Mouse (Mus musculus): ENCODE data around the gene Tbx20. TPM values are rescaled to one million over a fixed set of nuclear protein-coding genes. Genes with fewer than 3 reads are reported as not detected.

The Tbx20 gene
- polyA plus RNA-seq (2014; fragmentation: Nextera tagmentation; extraction: Ambion mirVana), result 0.74 and 1.8 TPM in 2 replicates

DNA sequence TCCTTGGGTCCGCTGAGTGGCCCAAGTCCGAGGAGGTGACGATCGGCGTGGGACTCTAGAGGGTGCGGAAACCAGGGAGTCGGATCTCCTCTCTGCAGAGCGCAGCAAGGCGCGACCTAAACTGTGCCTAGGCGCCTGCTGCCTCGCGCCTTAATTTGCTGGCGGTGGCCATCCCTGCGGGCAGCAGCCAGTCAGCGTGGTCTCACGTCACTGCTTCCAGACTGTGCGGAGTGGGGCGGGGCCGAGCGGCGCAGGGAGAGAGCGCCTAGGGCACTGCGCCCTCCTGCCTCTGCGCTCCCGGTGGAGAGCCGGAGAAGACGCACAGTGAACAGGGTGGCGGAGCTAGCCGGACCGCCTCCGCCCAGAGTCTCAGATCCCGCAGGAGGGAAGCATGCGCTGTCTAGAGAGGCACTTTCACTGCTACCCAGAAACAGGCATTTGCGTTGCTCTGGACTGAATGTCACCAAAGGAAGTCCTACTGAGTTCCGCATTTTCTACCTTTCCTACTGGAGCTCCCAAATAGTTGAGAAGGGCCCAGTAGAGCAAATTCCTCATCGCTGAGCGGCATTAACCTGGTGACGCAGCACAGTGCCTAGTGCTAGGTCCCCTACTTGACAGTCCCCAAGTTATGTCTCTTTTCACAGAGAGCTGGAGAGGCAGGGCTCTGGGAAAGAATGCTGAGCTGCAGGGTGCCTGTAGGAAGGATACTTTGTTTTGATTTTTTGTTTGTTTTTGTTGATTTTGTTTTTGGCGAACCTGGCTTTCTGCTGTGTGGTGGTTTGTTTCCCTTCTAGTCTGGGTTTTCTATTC is at the start of gene Tbx20:
Gene Tbx20 (minus strand): TSS at position 144 of the 810 bp plus-strand sequence.
- Histone ChIP-seq H3K9me3 (ENCODE audit: control insufficient read depth, low read length) (no peaks in the 10 kb centered on the region), H3K4me2 (replicated peaks) (peak within 1 kb of the TSS; percentile 43), H3K27ac (no peak within 1 kb of the TSS), H3K9ac (no peak within 1 kb of the TSS), H3K27me3 (ENCODE audit: control insufficient read depth, insufficient read depth, low read length) (peaks cover 99% of the 10 kb centered on the region), H3K4me3 (replicated peaks; ENCODE audit: low read length) (peak within 1 kb of the TSS; percentile 22), H3K4me1 (replicated peaks; ENCODE audit: control insufficient read depth, insufficient read depth, low read length) (peaks cover 11% of the 10 kb centered on the region; the same call in 1 of the 2 replicates), H3K36me3 (replicated peaks; ENCODE audit: control insufficient read depth, insufficient read depth) (no peaks in the 10 kb centered on the region)
- under 1% methylated on average over 40 of the region's 40 CpGs for WGBS
- DNase-seq (ENCODE audit: low spot score) (no peak), ATAC-seq (ENCODE audit: low FRiP score) (peak; percentile 75)

DNA sequence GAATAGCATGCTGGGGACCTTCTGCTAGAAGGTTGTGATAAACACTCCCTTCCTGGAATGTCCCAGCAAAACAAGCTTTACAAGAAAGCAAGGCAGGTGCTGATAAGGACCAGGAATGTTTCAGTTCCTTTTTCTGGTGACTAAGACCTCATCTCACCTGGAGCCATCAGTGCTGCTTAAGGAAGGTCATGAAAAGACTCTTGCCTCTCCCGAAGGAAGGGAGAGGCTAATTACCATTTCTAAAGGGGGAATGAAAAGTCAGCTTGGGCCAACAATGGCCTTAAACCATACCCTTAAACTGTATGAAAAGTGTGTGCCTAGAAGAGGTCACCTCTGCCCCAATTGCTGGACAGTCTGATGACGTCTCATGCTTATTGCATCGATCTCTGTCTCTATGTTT is 44.4 kb upstream of the Tbx20 start:
- no peak for DNase-seq (ENCODE audit: low spot score)

DNA sequence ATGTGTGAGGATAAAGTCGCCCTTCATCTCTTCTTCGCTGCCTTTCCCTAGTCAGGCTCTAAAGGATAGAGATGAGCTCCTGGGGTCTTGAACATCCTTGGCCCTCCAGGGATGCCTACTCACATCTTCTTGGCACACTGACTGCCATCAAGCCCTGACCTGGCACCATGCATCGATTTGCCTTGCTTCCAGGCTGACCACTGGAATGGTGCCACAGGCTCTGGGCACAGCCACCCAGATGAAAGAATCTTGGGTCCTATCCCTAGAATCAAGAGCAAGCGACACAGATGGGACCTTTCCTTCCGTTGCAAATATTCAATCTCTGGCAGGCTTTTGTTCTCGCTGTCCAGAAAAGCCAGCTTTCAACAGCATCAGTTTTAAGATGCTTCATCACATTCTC is 38.4 kb upstream of the Tbx20 start:
- Histone ChIP-seq H3K4me2 (replicated peaks) (no peak overlapping the region), H3K36me3 (replicated peaks; ENCODE audit: control insufficient read depth, insufficient read depth) (no peaks in the 10 kb centered on the region), H3K27ac (no peak overlapping the region), H3K9ac (no peak overlapping the region), H3K9me3 (ENCODE audit: control insufficient read depth, low read length) (no peaks in the 10 kb centered on the region), H3K4me1 (replicated peaks; ENCODE audit: control insufficient read depth, insufficient read depth, low read length) (no peaks in the 10 kb centered on the region), H3K27me3 (ENCODE audit: control insufficient read depth, insufficient read depth, low read length) (no peaks in the 10 kb centered on the region), H3K4me3 (replicated peaks; ENCODE audit: low read length) (no peak overlapping the region)
- DNase-seq (ENCODE audit: low spot score), result no peak
- 90% methylated on average over 6 of the region's 6 CpGs for WGBS
- no peak for ATAC-seq (ENCODE audit: low FRiP score)

More for the DNA sequence above, 44.4 kb upstream of the Tbx20 start:
- H3K4me2 ChIP-seq (replicated peaks), result no peak overlapping the region
- H3K27me3 ChIP-seq (ENCODE audit: control insufficient read depth, insufficient read depth, low read length), result no peaks in the 10 kb centered on the region
- no peak overlapping the region for H3K9ac ChIP-seq
- H3K4me1 ChIP-seq (replicated peaks; ENCODE audit: control insufficient read depth, insufficient read depth, low read length), result no peaks in the 10 kb centered on the region
- H3K9me3 ChIP-seq (ENCODE audit: control insufficient read depth, low read length), result no peaks in the 10 kb centered on the region
- H3K4me3 ChIP-seq (replicated peaks; ENCODE audit: low read length), result no peak overlapping the region
- H3K36me3 ChIP-seq (replicated peaks; ENCODE audit: control insufficient read depth, insufficient read depth), result no peaks in the 10 kb centered on the region
- no peak overlapping the region for H3K27ac ChIP-seq
- no peak for ATAC-seq (ENCODE audit: low FRiP score)
- 65% methylated on average over 3 of the region's 3 CpGs for WGBS

DNA sequence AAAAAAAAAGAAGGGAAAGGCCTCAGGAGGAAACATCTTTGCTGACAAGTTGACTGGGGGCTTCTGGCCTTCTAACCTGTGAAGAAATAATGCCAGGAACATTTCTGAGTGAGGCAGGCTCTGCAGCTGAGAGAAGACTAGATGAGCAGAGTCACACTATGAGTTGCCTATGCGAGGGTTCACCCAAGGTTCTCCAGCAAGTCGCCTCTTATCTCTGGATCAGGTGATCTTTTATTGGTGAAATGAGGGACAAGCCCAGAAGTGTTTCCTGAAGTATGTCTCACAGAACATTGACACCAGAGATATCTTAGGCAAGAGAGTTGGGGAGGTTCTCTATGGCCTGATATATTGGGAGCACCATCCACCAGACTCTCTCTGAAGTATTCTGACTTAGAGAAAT is 18.0 kb upstream of the Tbx20 start:
- no peaks in the 10 kb centered on the region for H3K27me3 ChIP-seq (ENCODE audit: control insufficient read depth, insufficient read depth, low read length)
- no peak overlapping the region for H3K4me2 ChIP-seq (replicated peaks)
- no peak overlapping the region for H3K9ac ChIP-seq
- H3K4me3 ChIP-seq (replicated peaks; ENCODE audit: low read length), result no peak overlapping the region
- no peak overlapping the region for H3K27ac ChIP-seq
- no peaks in the 10 kb centered on the region for H3K36me3 ChIP-seq (replicated peaks; ENCODE audit: control insufficient read depth, insufficient read depth)
- DNase-seq (ENCODE audit: low spot score), result no peak
- 88% methylated on average over 2 of the region's 2 CpGs for WGBS
- no peaks in the 10 kb centered on the region for H3K4me1 ChIP-seq (replicated peaks; ENCODE audit: control insufficient read depth, insufficient read depth, low read length)
- no peaks in the 10 kb centered on the region for H3K9me3 ChIP-seq (ENCODE audit: control insufficient read depth, low read length)
- ATAC-seq (ENCODE audit: low FRiP score), result no peak

DNA sequence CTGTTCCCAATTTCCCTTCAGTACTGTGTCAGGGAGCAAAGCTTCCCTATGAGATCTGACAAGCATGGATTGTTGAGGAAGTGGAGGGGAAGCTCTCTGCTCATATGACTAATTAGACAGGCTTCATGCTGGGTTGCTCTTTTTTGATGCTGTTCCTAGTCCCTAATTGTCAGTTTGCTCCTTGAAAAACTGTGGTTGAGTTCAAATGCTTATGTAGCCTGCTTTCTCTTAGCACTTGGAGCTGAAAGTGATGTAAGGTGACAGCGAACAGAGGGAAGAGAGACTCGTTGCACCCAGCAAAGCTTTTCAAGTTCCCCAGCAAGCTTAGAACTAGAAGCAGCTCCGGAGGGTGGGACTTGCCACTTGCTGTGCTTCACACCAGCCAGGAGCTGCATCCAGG is 15.3 kb upstream of the Tbx20 start:
- H3K4me1 ChIP-seq (replicated peaks; ENCODE audit: control insufficient read depth, insufficient read depth, low read length), result no peaks in the 10 kb centered on the region
- H3K4me3 ChIP-seq (replicated peaks; ENCODE audit: low read length), result no peak overlapping the region
- no peaks in the 10 kb centered on the region for H3K9me3 ChIP-seq (ENCODE audit: control insufficient read depth, low read length)
- H3K36me3 ChIP-seq (replicated peaks; ENCODE audit: control insufficient read depth, insufficient read depth), result no peaks in the 10 kb centered on the region
- no peak overlapping the region for H3K27ac ChIP-seq
- DNase-seq (ENCODE audit: low spot score) (no peak), ATAC-seq (ENCODE audit: low FRiP score) (no peak)
- H3K9ac ChIP-seq, result no peak overlapping the region
- WGBS, result 62% methylated on average over 3 of the region's 3 CpGs
- H3K27me3 ChIP-seq (ENCODE audit: control insufficient read depth, insufficient read depth, low read length), result no peaks in the 10 kb centered on the region
- H3K4me2 ChIP-seq (replicated peaks), result no peak overlapping the region

DNA sequence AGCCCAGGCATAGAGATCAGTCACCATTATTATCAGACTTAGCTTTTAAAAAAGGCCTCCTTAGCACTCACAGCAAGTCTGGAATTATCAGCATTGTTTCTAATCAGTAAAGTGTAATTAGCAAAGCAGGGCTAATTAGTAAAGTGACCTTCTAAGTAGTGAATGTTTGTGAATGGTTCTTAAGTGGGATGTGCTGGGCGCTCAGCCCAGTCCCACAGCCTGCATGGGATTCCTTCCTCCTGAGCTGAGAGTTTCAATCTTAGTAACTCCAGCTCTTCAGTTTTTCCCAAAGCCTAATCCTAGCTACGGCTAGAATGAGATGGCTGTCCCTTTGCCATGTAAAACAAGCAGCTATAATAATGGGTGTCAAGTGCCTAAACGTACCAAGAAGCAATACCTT is 8.2 kb upstream of the Tbx20 start:
- Histone ChIP-seq H3K36me3 (replicated peaks; ENCODE audit: control insufficient read depth, insufficient read depth) (no peaks in the 10 kb centered on the region), H3K27me3 (ENCODE audit: control insufficient read depth, insufficient read depth, low read length) (peaks cover 64% of the 10 kb centered on the region), H3K4me2 (replicated peaks) (no peak overlapping the region), H3K9me3 (ENCODE audit: control insufficient read depth, low read length) (no peaks in the 10 kb centered on the region), H3K27ac (no peak overlapping the region), H3K4me3 (replicated peaks; ENCODE audit: low read length) (no peak overlapping the region), H3K4me1 (replicated peaks; ENCODE audit: control insufficient read depth, insufficient read depth, low read length) (peaks cover 7% of the 10 kb centered on the region), H3K9ac (no peak overlapping the region)
- ATAC-seq (ENCODE audit: low FRiP score), result no peak
- 37% methylated on average over 3 of the region's 3 CpGs for WGBS
- no peak for DNase-seq (ENCODE audit: low spot score)

DNA sequence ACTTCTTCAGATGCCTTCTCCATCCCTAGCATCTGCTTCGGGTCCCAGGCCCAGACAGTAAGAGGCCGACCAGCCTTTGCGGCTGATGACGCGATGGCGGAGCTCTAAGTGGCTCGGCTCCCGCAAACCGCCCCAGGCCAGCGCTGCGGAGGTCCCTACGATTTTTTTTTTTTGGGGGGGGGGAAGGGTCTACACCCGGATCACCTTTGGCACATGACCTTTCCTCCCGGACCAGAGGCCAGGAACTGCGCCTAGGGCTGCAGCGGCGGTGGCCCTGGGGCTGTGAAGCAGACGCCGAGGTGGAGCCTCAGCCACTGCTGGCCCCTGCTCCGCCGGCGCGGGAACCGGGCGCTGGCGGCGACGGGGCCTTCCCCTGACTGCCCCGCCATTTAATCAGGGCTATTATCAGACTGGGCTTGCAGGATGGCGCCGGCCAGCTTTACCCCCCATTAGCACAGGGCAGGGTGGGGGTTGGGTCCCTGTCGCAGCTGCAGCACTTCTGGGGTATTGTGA is 6.9 kb upstream of the Tbx20 start:
- Histone ChIP-seq H3K9ac (no peak overlapping the region), H3K27me3 (ENCODE audit: control insufficient read depth, insufficient read depth, low read length) (peaks cover 77% of the 10 kb centered on the region), H3K27ac (no peak overlapping the region), H3K4me2 (replicated peaks) (peak overlapping the region; percentile 51), H3K4me1 (replicated peaks; ENCODE audit: control insufficient read depth, insufficient read depth, low read length) (peaks cover 7% of the 10 kb centered on the region), H3K9me3 (ENCODE audit: control insufficient read depth, low read length) (no peaks in the 10 kb centered on the region), H3K36me3 (replicated peaks; ENCODE audit: control insufficient read depth, insufficient read depth) (no peaks in the 10 kb centered on the region), H3K4me3 (replicated peaks; ENCODE audit: low read length) (peak overlapping the region; percentile 30)
- ATAC-seq (ENCODE audit: low FRiP score), result peak; percentile 71
- WGBS, result under 1% methylated on average over 32 of the region's 32 CpGs
- DNase-seq (ENCODE audit: low spot score), result no peak

DNA sequence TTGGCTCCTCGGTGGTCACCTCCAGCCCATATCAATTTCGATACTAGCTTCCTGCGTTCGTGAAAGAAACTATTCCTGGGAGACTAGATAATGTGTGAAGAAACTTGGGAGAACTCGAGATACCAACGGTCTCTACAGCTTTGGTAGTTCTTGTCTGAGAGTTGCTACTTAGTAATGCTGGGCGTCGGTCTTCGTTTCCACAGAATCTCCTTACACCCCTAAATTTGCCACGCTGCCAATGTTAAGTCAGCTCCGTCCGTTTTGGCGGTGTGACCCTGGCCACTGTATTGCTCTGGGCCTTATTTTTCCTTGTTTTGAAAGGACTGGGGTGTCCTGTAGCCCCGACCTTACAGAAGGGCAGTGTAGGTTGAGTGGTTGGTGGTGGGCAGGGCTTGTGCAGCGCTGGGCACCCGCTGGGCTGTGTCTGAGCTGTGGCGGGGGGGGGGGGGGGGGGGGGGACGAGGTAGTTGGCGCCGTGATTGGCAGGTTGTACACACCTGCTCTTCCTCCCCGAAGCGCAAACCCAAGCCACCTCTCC is 6.4 kb upstream of the Tbx20 start:
- WGBS, result 2% methylated on average over 20 of the region's 22 CpGs
- peaks cover 82% of the 10 kb centered on the region for H3K27me3 ChIP-seq (ENCODE audit: control insufficient read depth, insufficient read depth, low read length)
- no peak overlapping the region for H3K27ac ChIP-seq
- peak overlapping the region; percentile 30 for H3K4me3 ChIP-seq (replicated peaks; ENCODE audit: low read length)
- H3K9me3 ChIP-seq (ENCODE audit: control insufficient read depth, low read length), result no peaks in the 10 kb centered on the region
- H3K4me2 ChIP-seq (replicated peaks), result peak overlapping the region; percentile 51
- no peak overlapping the region for H3K9ac ChIP-seq
- H3K36me3 ChIP-seq (replicated peaks; ENCODE audit: control insufficient read depth, insufficient read depth), result no peaks in the 10 kb centered on the region
- no peak for DNase-seq (ENCODE audit: low spot score)
- peaks cover 7% of the 10 kb centered on the region for H3K4me1 ChIP-seq (replicated peaks; ENCODE audit: control insufficient read depth, insufficient read depth, low read length)
- peak; percentile 61; the same call in 1 of the 2 replicates for ATAC-seq (ENCODE audit: low FRiP score)

DNA sequence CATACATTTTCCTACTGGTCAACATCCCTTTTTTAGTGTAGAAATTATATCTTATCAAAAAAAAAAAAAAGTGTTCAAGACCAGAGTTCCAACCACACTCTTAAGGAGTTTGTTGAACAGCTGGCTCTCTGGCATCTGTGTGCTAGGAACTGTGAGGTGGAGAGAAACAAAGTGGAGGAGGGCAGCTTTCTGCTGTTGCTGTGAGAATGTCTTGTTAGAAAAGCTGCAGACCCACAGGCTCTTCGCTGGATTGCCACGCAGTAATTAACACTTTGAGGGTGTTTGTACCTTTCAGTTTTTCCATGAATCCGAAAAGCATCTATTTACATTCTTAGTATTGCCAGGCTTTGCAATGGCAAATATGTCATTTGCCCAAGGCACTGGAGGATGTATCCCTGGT is 5.9 kb upstream of the Tbx20 start:
- peaks cover 7% of the 10 kb centered on the region for H3K4me1 ChIP-seq (replicated peaks; ENCODE audit: control insufficient read depth, insufficient read depth, low read length)

More for the DNA sequence above, 5.9 kb upstream of the Tbx20 start:
- no peak overlapping the region for H3K4me2 ChIP-seq (replicated peaks)
- 5% methylated on average over 3 of the region's 3 CpGs for WGBS
- no peaks in the 10 kb centered on the region for H3K9me3 ChIP-seq (ENCODE audit: control insufficient read depth, low read length)
- no peak overlapping the region for H3K27ac ChIP-seq
- no peak overlapping the region for H3K9ac ChIP-seq
- H3K27me3 ChIP-seq (ENCODE audit: control insufficient read depth, insufficient read depth, low read length), result peaks cover 87% of the 10 kb centered on the region
- DNase-seq (ENCODE audit: low spot score) (no peak), ATAC-seq (ENCODE audit: low FRiP score) (no peak)
- H3K36me3 ChIP-seq (replicated peaks; ENCODE audit: control insufficient read depth, insufficient read depth), result no peaks in the 10 kb centered on the region
- no peak overlapping the region for H3K4me3 ChIP-seq (replicated peaks; ENCODE audit: low read length)
